Mouse (Mus musculus) liver, embryonic 11.5 days (tissue): Measurements from ENCODE around the gene Nfkbie. TPM values are rescaled to one million over a fixed set of nuclear protein-coding genes. Genes with fewer than 3 reads are reported as not detected.

Experiments
- ATAC-seq: fragments of 200-750 bp; cut with Nextera tagmentation; replicated peaks from 2 replicates; pipeline ENCODE4 v1.8.0; 2017; ENCODE audit warnings: moderate number of reproducible peaks, mild to moderate bottlenecking, moderate TSS enrichment, moderate library complexity; ENCODE audit not compliant: low FRiP score
- DNase-seq: peaks from one replicate; pipeline ENCODE4 v3.0.0-alpha.2; 2017; ENCODE audit warnings: low spot score
- H3K27ac ChIP-seq: fragments of 300-500 bp; sonication (generic); 2 replicates; pipeline ENCODE4 v1.5.1; 2014; ENCODE audit warnings: mild to moderate bottlenecking, low read depth, low read length, control low read depth
- H3K27me3 ChIP-seq: fragments of 300-500 bp; sonication (generic); replicated peaks from 2 replicates; pipeline ENCODE4 v1.6.1; 2014; ENCODE audit warnings: low read length, mixed read lengths; ENCODE audit not compliant: control insufficient read depth, insufficient read depth
- H3K36me3 ChIP-seq: fragments of 300-500 bp; sonication (generic); 2 replicates; pipeline ENCODE4 v1.6.1; 2014; ENCODE audit warnings: mild to moderate bottlenecking, low read length, moderate library complexity, mixed read lengths; ENCODE audit not compliant: control insufficient read depth, insufficient read depth
- H3K4me1 ChIP-seq: fragments of 300-500 bp; sonication (generic); replicated peaks from 2 replicates; pipeline ENCODE4 v1.6.1; 2014; ENCODE audit warnings: low read length, mixed read lengths; ENCODE audit not compliant: control insufficient read depth, insufficient read depth
- H3K4me2 ChIP-seq: fragments of 300-500 bp; sonication (generic); 2 replicates; pipeline ENCODE4 v1.6.1; 2014; ENCODE audit warnings: mild to moderate bottlenecking, control low read depth, moderate library complexity
- H3K4me3 ChIP-seq: fragments of 300-500 bp; sonication (generic); 2 replicates; pipeline ENCODE4 v1.5.1; 2014; ENCODE audit warnings: low read depth, low read length, control low read depth
- H3K9ac ChIP-seq: fragments of 300-500 bp; sonication (generic); 2 replicates; pipeline ENCODE4 v1.6.1; 2014; ENCODE audit warnings: low read depth, low read length, control low read depth
- H3K9me3 ChIP-seq: fragments of 300-500 bp; sonication (generic); 2 replicates; pipeline ENCODE4 v1.6.1; 2016; ENCODE audit warnings: low read length, inconsistent platforms, mixed read lengths; ENCODE audit not compliant: control insufficient read depth
- WGBS: fragments of 180-500 bp; shearing (Covaris S2); extraction: QIAGEN DNeasy Blood & Tissue Kit; methylation state at CpG from one replicate; pipeline ENCODE4 v1.1.7; 2014; 5-methylcytosine and 5-hydroxymethylcytosine counted together
- polyA plus RNA-seq: library from polyadenylated mRNA; unstranded; fragments of >200 nt; fragmentation: Nextera tagmentation; extraction: Ambion mirVana; gene quantifications from 2 replicates; pipeline ENCODE4 v1.2.1, GENCODE M21; 2014

The Nfkbie gene
- polyA plus RNA-seq, 1 experiment from 2014 or later = 2.5 TPM

- Histone ChIP-seq H3K27ac (no peak overlapping the region), H3K4me1 (peaks cover 21% of the 10 kb centered on the region), H3K9ac (no peak overlapping the region), H3K4me3 (no peak overlapping the region), H3K4me2 (peak overlapping the region; percentile 99; the same call in 1 of the 2 replicates), H3K36me3 (peaks cover 21% of the 10 kb centered on the region), H3K27me3 (no peaks in the 10 kb centered on the region), H3K9me3 (no peaks in the 10 kb centered on the region)
- DNase-seq (no peak), ATAC-seq (no peak)
- 73% methylated on average over 12 of the region's 12 CpGs for WGBS
These were observed 7.7 kb downstream of the Nfkbie start for GRCm38 (mm10) chr17:45563216-45563615.

- 1% methylated on average over 54 of the region's 61 CpGs for WGBS
- peak; percentile 76 for ATAC-seq
These were observed 8.4 kb downstream of the Nfkbie start, which contains the start of gene Slc35b2 for GRCm38 (mm10) chr17:45563655-45564530. TSS of gene Slc35b2 (plus strand) at chr17:45563874.

GRCm38 (mm10) chr17:45564531-45565084 lies 9.1 kb downstream of the Nfkbie start:
- Histone ChIP-seq H3K9ac (peak overlapping the region; percentile 97), H3K4me1 (peaks cover 30% of the 10 kb centered on the region), H3K27me3 (no peaks in the 10 kb centered on the region), H3K27ac (peak overlapping the region; percentile 88; the same call in 1 of the 2 replicates), H3K4me3 (peak overlapping the region; percentile 98), H3K4me2 (peak overlapping the region; percentile 99), H3K36me3 (peaks cover 35% of the 10 kb centered on the region), H3K9me3 (no peaks in the 10 kb centered on the region)
- 13% methylated on average over 18 of the region's 18 CpGs for whole genome bisulfite sequencing
- ATAC-seq (no peak; the same call in 1 of the 2 replicates), DNase-seq (no peak)

More at GRCm38 (mm10) chr17:45563655-45564530, 8.4 kb downstream of the Nfkbie start, which contains the start of gene Slc35b2:
- Histone ChIP-seq H3K27me3 (no peaks in the 10 kb centered on the region), H3K9me3 (no peaks in the 10 kb centered on the region), H3K4me2 (peak within 1 kb of the TSS; percentile 99), H3K9ac (peak within 1 kb of the TSS; percentile 97), H3K36me3 (peaks cover 28% of the 10 kb centered on the region), H3K27ac (peak within 1 kb of the TSS; percentile 88), H3K4me3 (peak within 1 kb of the TSS; percentile 98), H3K4me1 (peaks cover 23% of the 10 kb centered on the region)
- peak; percentile 91 for DNase-seq

- Histone ChIP-seq H3K36me3 (peaks cover 40% of the 10 kb centered on the region), H3K27ac (no peak overlapping the region)
- WGBS = 94% methylated on average over 11 of the region's 11 CpGs
These were observed 9.6 kb downstream of the Nfkbie start for GRCm38 (mm10) chr17:45565103-45565502.

GRCm38 (mm10) chr17:45566031-45566359 lies 10.5 kb downstream of the Nfkbie start:
- 72% methylated on average over 1 of the region's 1 CpGs for WGBS
- DNase-seq (no peak), ATAC-seq (no peak)
- H3K4me3 ChIP-seq = 0 out of 2 replicates have a peak overlapping the region, but pooled peaks have one; percentile 2
- H3K9ac ChIP-seq = no peak overlapping the region
- no peaks in the 10 kb centered on the region for H3K27me3 ChIP-seq
- H3K4me1 ChIP-seq = peaks cover 39% of the 10 kb centered on the region
- peak overlapping the region; percentile 19; the same call in 1 of the 2 replicates for H3K27ac ChIP-seq
- no peaks in the 10 kb centered on the region for H3K9me3 ChIP-seq
- peaks cover 49% of the 10 kb centered on the region for H3K36me3 ChIP-seq
- no peak overlapping the region for H3K4me2 ChIP-seq

More at GRCm38 (mm10) chr17:45565103-45565502, 9.6 kb downstream of the Nfkbie start:
- H3K4me3 ChIP-seq = peak overlapping the region; percentile 98
- peaks cover 32% of the 10 kb centered on the region for H3K4me1 ChIP-seq
- no peaks in the 10 kb centered on the region for H3K9me3 ChIP-seq
- H3K9ac ChIP-seq = peak overlapping the region; percentile 97
- DNase-seq (no peak), ATAC-seq (no peak)
- no peaks in the 10 kb centered on the region for H3K27me3 ChIP-seq
- H3K4me2 ChIP-seq = peak overlapping the region; percentile 99

- Histone ChIP-seq H3K9me3 (no peaks in the 10 kb centered on the region), H3K4me1 (peaks cover 44% of the 10 kb centered on the region), H3K27ac (peak overlapping the region; percentile 23; the same call in 1 of the 2 replicates), H3K4me3 (peak overlapping the region; percentile 24), H3K27me3 (no peaks in the 10 kb centered on the region), H3K9ac (no peak overlapping the region), H3K4me2 (no peak overlapping the region), H3K36me3 (peaks cover 55% of the 10 kb centered on the region)
- DNase-seq = no peak
- 64% methylated on average over 18 of the region's 18 CpGs for WGBS
- peak; percentile 46 for ATAC-seq
These were observed 11.1 kb downstream of the Nfkbie start for GRCm38 (mm10) chr17:45566360-45567161.

- Histone ChIP-seq H3K27me3 (no peaks in the 10 kb centered on the region), H3K36me3 (peaks cover 57% of the 10 kb centered on the region), H3K9me3 (no peaks in the 10 kb centered on the region), H3K27ac (peak overlapping the region; percentile 23; the same call in 1 of the 2 replicates), H3K4me1 (peaks cover 47% of the 10 kb centered on the region), H3K4me3 (no peak overlapping the region), H3K9ac (no peak overlapping the region), H3K4me2 (0 out of 2 replicates have a peak overlapping the region, but pooled peaks have one; percentile 3)
- ATAC-seq = peak; percentile 31
- no peak for DNase-seq
- WGBS = 26% methylated on average over 4 of the region's 4 CpGs
These were observed 11.7 kb downstream of the Nfkbie start for GRCm38 (mm10) chr17:45567162-45567601.

- H3K4me2 ChIP-seq = no peak overlapping the region
- WGBS = 86% methylated on average over 12 of the region's 12 CpGs
- H3K9me3 ChIP-seq = no peaks in the 10 kb centered on the region
- no peak for ATAC-seq
- H3K27ac ChIP-seq = no peak overlapping the region
- no peaks in the 10 kb centered on the region for H3K27me3 ChIP-seq
- no peak for DNase-seq
- H3K4me1 ChIP-seq = peaks cover 47% of the 10 kb centered on the region
- H3K4me3 ChIP-seq = peak overlapping the region; percentile 12; the same call in 1 of the 2 replicates
- peaks cover 57% of the 10 kb centered on the region for H3K36me3 ChIP-seq
- H3K9ac ChIP-seq = no peak overlapping the region
These were observed 13.5 kb downstream of the Nfkbie start for GRCm38 (mm10) chr17:45568990-45569389.
